Comparison of ENCODE assay signal across 22 mouse cellular contexts in the genomic region with DNA sequence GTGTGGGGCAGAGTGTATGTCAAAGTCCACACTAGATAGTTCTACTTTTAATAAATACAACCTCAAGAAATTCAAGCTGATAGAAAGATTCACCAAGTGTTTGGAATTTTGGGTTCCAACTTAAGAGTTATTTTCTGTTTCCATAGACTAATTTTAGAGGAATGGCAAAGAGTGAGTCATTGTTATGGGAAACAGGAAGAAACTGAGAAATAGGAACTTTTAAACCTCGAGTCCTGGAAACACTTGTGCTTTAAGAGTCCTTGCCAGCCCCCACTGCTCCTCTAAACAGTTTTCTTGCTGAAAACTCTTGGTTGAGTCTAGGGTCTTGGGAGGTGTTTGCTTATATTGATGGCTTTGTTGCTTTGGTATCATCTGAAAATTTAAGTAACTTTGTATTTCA.
"Had no signal": no experiment of that assay in that cellular context is flagged by ENCODE, and none has a peak within 500 bp of the region (broad histone marks: within the 10 kb centered on the region; RNA-seq: fewer than 3 reads in every experiment).

No protein-coding gene starts in this region.

- H3K4me1 ChIP-seq: limb, embryonic 12.5 days; limb, embryonic 15.5 days; stomach, embryonic 15.5 days had no signal

- H3K9ac ChIP-seq: limb, embryonic 12.5 days; limb, embryonic 15.5 days; liver, embryonic 14.5 days; liver, postnatal 0 days; lung, embryonic 15.5 days; neural tube, embryonic 12.5 days; neural tube, embryonic 15.5 days; stomach, embryonic 15.5 days had no signal

- H3K4me3 ChIP-seq: layer of hippocampus, adult 2 months; left cerebral cortex, adult 2 months; limb, embryonic 12.5 days; limb, embryonic 15.5 days; lung, embryonic 15.5 days; neural tube, embryonic 12.5 days; neural tube, embryonic 15.5 days; stomach, embryonic 15.5 days had no signal

- ATAC-seq: liver, postnatal 0 days had no signal

- DNase-seq: kidney, adult 9 months; kidney, postnatal 25 days; layer of hippocampus, postnatal 36 days; liver, postnatal 0 days; lung, postnatal 10 days; lung, postnatal 36 days; midbrain, embryonic 14.5 days; retina, postnatal 1 day; right cerebral cortex, postnatal 25 days; spleen, adult 18-20 months; thymus, postnatal 25 days had no signal

- H3K27ac ChIP-seq: layer of hippocampus, adult 2 months; left cerebral cortex, adult 2 months; limb, embryonic 12.5 days; limb, embryonic 15.5 days; liver, embryonic 14.5 days; lung, embryonic 15.5 days; neural tube, embryonic 12.5 days; neural tube, embryonic 15.5 days; stomach, embryonic 15.5 days had no signal

- H3K27me3 ChIP-seq: limb, embryonic 12.5 days; limb, embryonic 15.5 days; lung, embryonic 15.5 days; neural tube, embryonic 12.5 days; neural tube, embryonic 15.5 days; stomach, embryonic 15.5 days had no signal

- H3K9me3 ChIP-seq: limb, embryonic 12.5 days; limb, embryonic 15.5 days; lung, embryonic 15.5 days; neural tube, embryonic 12.5 days; neural tube, embryonic 15.5 days; stomach, embryonic 15.5 days had no signal

- H3K4me2 ChIP-seq: limb, embryonic 12.5 days; limb, embryonic 15.5 days; liver, embryonic 11.5 days; lung, embryonic 15.5 days; midbrain, embryonic 11.5 days; neural tube, embryonic 12.5 days; neural tube, embryonic 15.5 days; stomach, embryonic 15.5 days had no signal
